ENCODE assay signal across 8 mouse cellular contexts in genomic region chr14:74946751-74947375, GRCm38 (mm10). TPM values are rescaled to one million over a fixed set of nuclear protein-coding genes. Genes with fewer than 3 reads are reported as not detected.
A peak's percentile ranks its signal among the peaks of the same experiment; 100 is the strongest.
DNase-seq lines count a peak whose midpoint lies in the region; ATAC-seq and TF ChIP-seq lines count a peak whose summit lies in the region.

No protein-coding gene starts in this region.

- H3K4me1 ChIP-seq in intestine, postnatal 0 days (replicated peaks; ENCODE audit: control insufficient read depth, insufficient read depth, low read length), result peaks cover 5% of the 10 kb centered on the region; the same call in 1 of the 2 replicates
- H3K4me1 ChIP-seq in midbrain, embryonic 11.5 days (ENCODE audit: control insufficient read depth, insufficient read depth, low read length), result peaks cover 4% of the 10 kb centered on the region; the same call in 1 of the 2 replicates

- intact Hi-C loops in left cerebral cortex, postnatal 4 days (cut with DNase I), result loop anchor here (2.0 kb wide), 1 partner anchor 182 kb away; no protein-coding TSS in a partner anchor

- under 1% methylated on average over 56 of the region's 56 CpGs for WGBS in intestine, postnatal 0 days
- under 1% methylated on average over 56 of the region's 56 CpGs for WGBS in midbrain, embryonic 11.5 days

- peak; percentile 91 for DNase-seq in adrenal gland, adult 2 months
- peak; percentile 72 for DNase-seq in embryo, embryonic 9.5 days (ENCODE audit: extremely low spot score)
- DNase-seq in gastrocnemius, postnatal 4 days (ENCODE audit: low spot score in 2 of 2), result peak; percentile 62 to 84
- peak; percentile 82 for DNase-seq in left cerebral cortex, postnatal 4 days
- peak; percentile 96 for DNase-seq in midbrain, embryonic 11.5 days (ENCODE audit: low spot score, missing footprints)
- peak; percentile 51 for DNase-seq in skeletal muscle tissue, adult 2 months (ENCODE audit: low read depth, low spot score)
- DNase-seq in MN1 (ENCODE audit: low spot score), result no peak

- TF ChIP-seq CTCF in intestine, postnatal 0 days (IDR thresholded peaks at IDR 0.05; ENCODE audit: low read depth), result no peak

- peak overlapping the region; percentile 91 for H3K4me2 ChIP-seq in intestine, postnatal 0 days (replicated peaks; ENCODE audit: low read depth)
- peak overlapping the region; percentile 55 for H3K4me2 ChIP-seq in midbrain, embryonic 11.5 days

- ATAC-seq in intestine, postnatal 0 days, result peak; percentile 62
- peak; percentile 78 for ATAC-seq in midbrain, embryonic 11.5 days (ENCODE audit: low FRiP score)

- H3K36me3 ChIP-seq in intestine, postnatal 0 days (ENCODE audit: control insufficient read depth, insufficient read depth), result 0 out of 2 replicates have a peak, but pooled peaks cover 4% of the 10 kb centered on the region
- no peaks in the 10 kb centered on the region for H3K36me3 ChIP-seq in midbrain, embryonic 11.5 days (ENCODE audit: control insufficient read depth, insufficient read depth, low read length)

- H3K9me3 ChIP-seq in intestine, postnatal 0 days (ENCODE audit: control insufficient read depth), result no peaks in the 10 kb centered on the region
- no peaks in the 10 kb centered on the region for H3K9me3 ChIP-seq in midbrain, embryonic 11.5 days (ENCODE audit: control insufficient read depth, low read length)

- H3K4me3 ChIP-seq in intestine, postnatal 0 days (ENCODE audit: low read depth, low read length), result peak overlapping the region; percentile 97
- H3K4me3 ChIP-seq in midbrain, embryonic 11.5 days (ENCODE audit: low read depth, low read length), result peak overlapping the region; percentile 58

- H3K27ac ChIP-seq in intestine, postnatal 0 days (ENCODE audit: low read depth, low read length), result peak overlapping the region; percentile 76
- H3K27ac ChIP-seq in midbrain, embryonic 11.5 days (ENCODE audit: low read depth, low read length), result no peak overlapping the region

- H3K9ac ChIP-seq in intestine, postnatal 0 days (ENCODE audit: low read depth, low read length), result peak overlapping the region; percentile 83
- H3K9ac ChIP-seq in midbrain, embryonic 11.5 days (ENCODE audit: low read length), result peak overlapping the region; percentile 89

- no peaks in the 10 kb centered on the region for H3K27me3 ChIP-seq in intestine, postnatal 0 days (replicated peaks; ENCODE audit: control insufficient read depth, insufficient read depth, low read length)
- H3K27me3 ChIP-seq in midbrain, embryonic 11.5 days (ENCODE audit: control insufficient read depth, insufficient read depth, low read length), result no peaks in the 10 kb centered on the region

RNA-seq across cellular contexts. Expression of gene Lrch1, which starts 0.8 kb away (rescaled TPM):
- total RNA-seq in adrenal gland, adult 2 months (2021), result 10 to 100 TPM; 10.8 to 15.0 TPM
- polyA plus RNA-seq in adrenal gland, adult 2 months (2012; rRNA removed), result 4.7 and 5.3 TPM in 2 replicates
- total RNA-seq in gastrocnemius, postnatal 4 days (2021), result 10 to 100 TPM; 20.6 to 20.7 TPM
- polyA plus RNA-seq in intestine, postnatal 0 days (2015; fragmentation: Nextera tagmentation; extraction: Ambion mirVana), result 4.2 and 4.4 TPM in 2 replicates
- total RNA-seq in left cerebral cortex, postnatal 4 days (2021), result 10 to 100 TPM; 40.9 to 43.4 TPM
- polyA plus RNA-seq in midbrain, embryonic 11.5 days (2014; fragmentation: Nextera tagmentation; extraction: Ambion mirVana), result 5.8 and 6.7 TPM in 2 replicates
